Mouse (Mus musculus) right cerebral cortex, adult 18-20 months (tissue): ENCODE measurements around the gene Olfr1314.

Experiments
- DNase-seq: peaks from one replicate; pipeline ENCODE4 v3.0.0; 2022; ENCODE audit warnings: mixed read lengths

Olfr1314 gene

GRCm38 (mm10) chr2:112096681-112097080, at the start of gene Olfr1314:
Gene Olfr1314, minus strand, starts transcription at chr2:112096781.
- DNase-seq: no peak

GRCm38 (mm10) chr2:112140029-112140428, 43.4 kb upstream of the Olfr1314 start, which contains the start of gene Olfr1317:
Gene Olfr1317, plus strand, starts transcription at chr2:112140329.
- no peak for DNase-seq

- DNase-seq: no peak
These were observed 38.3 kb upstream of the Olfr1314 start, which contains the start of gene Olfr1316 for GRCm38 (mm10) chr2:112134877-112135276. Gene Olfr1316, minus strand, starts transcription at chr2:112134977.

- no peak for DNase-seq
These were observed 18.8 kb upstream of the Olfr1314 start, which contains the start of gene Olfr1315-ps1 for GRCm38 (mm10) chr2:112115340-112115739. Gene Olfr1315-ps1, minus strand, starts transcription at chr2:112115440.

- DNase-seq: no peak
These were observed 18.8 kb downstream of the Olfr1314 start, which contains the start of gene Olfr1313 for GRCm38 (mm10) chr2:112077743-112078142. Gene Olfr1313, minus strand, starts transcription at chr2:112077843.

GRCm38 (mm10) chr2:112050138-112050537, 46.4 kb downstream of the Olfr1314 start, which contains the start of gene Olfr1312:
Gene Olfr1312, minus strand, starts transcription at chr2:112050238.
- DNase-seq: no peak
